Mouse (Mus musculus) myocyte (in vitro differentiated cells): ENCODE measurements around the gene Slc7a14. TPM values are rescaled to one million over a fixed set of nuclear protein-coding genes. Genes with fewer than 3 reads are reported as not detected.

Experiments used
- H3K27me3 ChIP-seq: one replicate; pipeline ENCODE4 v1.6.1; 2011; ENCODE audit not compliant: control insufficient read depth, insufficient read depth, insufficient read length
- H3K36me3 ChIP-seq: one replicate; pipeline ENCODE4 v1.6.1; 2011; ENCODE audit not compliant: control insufficient read depth, insufficient read depth
- H3K4me2 ChIP-seq: one replicate; pipeline ENCODE4 v1.6.1; 2011; ENCODE audit warnings: low read depth, control low read depth
- H3K4me3 ChIP-seq: one replicate; pipeline ENCODE4 v1.5.1; 2011; ENCODE audit warnings: mild to moderate bottlenecking, control low read depth, moderate library complexity
- H3K79me2 ChIP-seq: one replicate; pipeline ENCODE4 v1.6.1; 2011; ENCODE audit not compliant: control insufficient read depth, insufficient read depth
- H3ac ChIP-seq: one replicate; pipeline ENCODE4 v1.6.1; 2011; ENCODE audit not compliant: control insufficient read depth, insufficient read length
- CEBPB ChIP-seq: IDR thresholded peaks from 2 replicates; pipeline ENCODE4 v1.6.1; 2011; ENCODE audit warnings: mild to moderate bottlenecking, moderate library complexity; ENCODE audit not compliant: poor library complexity, insufficient read depth, severe bottlenecking
- E2F4 ChIP-seq: IDR thresholded peaks from one replicate; pipeline ENCODE4 v1.6.1; 2011; ENCODE audit warnings: mild to moderate bottlenecking, control low read depth, moderate library complexity; ENCODE audit not compliant: insufficient read depth
- MAX ChIP-seq: IDR thresholded peaks from one replicate; pipeline ENCODE4 v1.6.1; 2011; ENCODE audit warnings: low read depth, mild to moderate bottlenecking, control low read depth
- MYOD1 ChIP-seq, 3 experiments: IDR thresholded peaks; one replicate each; pipeline ENCODE4 v1.6.1; 2011; ENCODE audit warnings: control low read depth in 2 of 3, low read depth in 2 of 3, mild to moderate bottlenecking in 2 of 3, moderate library complexity in 1 of 3; ENCODE audit not compliant: insufficient read length in 2 of 3, control insufficient read depth in 1 of 3
- MYOG ChIP-seq, 3 experiments: IDR thresholded peaks; one replicate each; pipeline ENCODE4 v1.6.1; 2011; ENCODE audit warnings: control low read depth in 2 of 3, low read depth in 2 of 3, mild to moderate bottlenecking in 2 of 3; ENCODE audit not compliant: insufficient read length in 2 of 3, control insufficient read depth in 1 of 3, insufficient read depth in 1 of 3
- POLR2A ChIP-seq: IDR thresholded peaks from one replicate; pipeline ENCODE4 v1.6.1; 2011; ENCODE audit warnings: low read depth, mild to moderate bottlenecking, control low read depth, moderate library complexity; ENCODE audit not compliant: insufficient read length
- POLR2AphosphoS2 ChIP-seq: IDR thresholded peaks from one replicate; pipeline ENCODE4 v1.6.1; 2011; ENCODE audit warnings: low read depth, control low read depth; ENCODE audit not compliant: insufficient read length
- REST ChIP-seq: IDR thresholded peaks from one replicate; pipeline ENCODE4 v1.6.1; 2011; ENCODE audit warnings: mild to moderate bottlenecking, control low read depth, moderate library complexity; ENCODE audit not compliant: insufficient read depth, insufficient read length
- SRF ChIP-seq: IDR thresholded peaks from one replicate; pipeline ENCODE4 v1.6.1; 2011; ENCODE audit warnings: low read depth; ENCODE audit not compliant: control insufficient read depth, insufficient read length
- TCF12 ChIP-seq: IDR thresholded peaks from one replicate; pipeline ENCODE4 v1.6.1; 2011; ENCODE audit warnings: mild to moderate bottlenecking, control low read depth; ENCODE audit not compliant: poor library complexity, insufficient read depth, severe bottlenecking
- TCF3 ChIP-seq: IDR thresholded peaks from one replicate; pipeline ENCODE4 v1.6.1; 2011; ENCODE audit warnings: low read depth, control low read depth; ENCODE audit not compliant: insufficient read length
- USF1 ChIP-seq: IDR thresholded peaks from one replicate; pipeline ENCODE4 v1.6.1; 2011; ENCODE audit warnings: low read depth, mild to moderate bottlenecking, control low read depth, moderate library complexity
- polyA plus RNA-seq: library from polyadenylated mRNA; unstranded; fragments of >200 nt; fragmentation: generic; extraction: Trizol; gene quantifications from one replicate; pipeline ENCODE4 v1.2.1, GENCODE M21; 2012; ENCODE audit warnings: missing spikeins

Slc7a14 gene
- polyA plus RNA-seq, 1 experiment = not detected

DNA sequence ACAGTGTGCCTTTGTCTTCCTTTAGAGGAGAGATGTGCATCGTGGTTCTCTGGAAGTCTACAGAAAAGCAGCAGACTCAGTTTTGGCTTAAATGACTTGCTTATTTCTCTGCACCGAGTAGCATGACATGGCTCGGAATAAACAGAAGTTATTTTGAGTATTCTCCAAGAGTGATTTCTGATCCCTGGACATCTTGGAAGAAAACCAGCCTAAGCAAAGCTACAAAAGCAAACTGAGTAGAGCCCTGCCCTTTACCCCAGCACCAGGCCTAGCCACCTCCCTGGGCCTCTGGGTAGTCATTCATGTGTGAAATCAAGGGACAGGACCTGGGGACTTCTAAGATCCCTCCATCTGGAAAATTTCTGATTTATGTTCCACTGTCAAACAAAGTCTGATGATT lies 74.0 kb downstream of the Slc7a14 start:
- Histone ChIP-seq H3K27me3 (peaks cover 23% of the 10 kb centered on the region), H3K36me3 (no peaks in the 10 kb centered on the region), H3K4me2 (no peak overlapping the region), H3K79me2 (no peaks in the 10 kb centered on the region), H3K4me3 (no peak overlapping the region), H3ac (no peak overlapping the region)
- no peak for TF ChIP-seq POLR2AphosphoS2
- no peak for TF ChIP-seq TCF12
- no peak for TF ChIP-seq POLR2A
- no peak for TF ChIP-seq SRF
- no peak for TF ChIP-seq E2F4
- no peak for TF ChIP-seq TCF3
- TF ChIP-seq CEBPB = no peak
- TF ChIP-seq MYOD1 (IDR thresholded peaks at IDR 0.05; ENCODE audit: control insufficient read depth in 1 of 3, insufficient read length in 2 of 3, low read depth in 2 of 3) = no peak
- no peak for TF ChIP-seq MAX
- no peak for TF ChIP-seq USF1
- no peak for TF ChIP-seq REST
- no peak for TF ChIP-seq MYOG (IDR thresholded peaks at IDR 0.05; ENCODE audit: control insufficient read depth in 1 of 3, insufficient read depth in 1 of 3, insufficient read length in 2 of 3, low read depth in 2 of 3)

DNA sequence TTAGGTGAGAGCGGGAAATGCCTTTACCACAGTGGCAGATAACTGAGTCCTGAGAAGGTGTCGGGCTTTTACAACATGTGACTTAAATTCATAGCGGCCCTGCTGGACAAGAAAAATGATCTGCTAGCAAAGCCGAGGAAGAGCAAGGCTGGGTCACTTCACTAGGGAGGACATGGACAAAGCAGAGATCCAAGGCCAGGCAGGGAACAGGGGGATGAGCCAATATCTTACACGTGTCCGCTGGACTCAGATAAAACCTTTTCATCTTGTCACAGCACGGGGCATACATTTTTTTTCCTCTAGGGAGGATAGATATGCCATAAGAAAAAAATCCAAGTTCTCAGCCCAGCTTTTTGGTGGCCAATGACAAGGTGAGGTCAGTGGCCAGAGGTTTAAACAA lies 75.8 kb downstream of the Slc7a14 start:
- TF ChIP-seq CEBPB = no peak
- no peak for TF ChIP-seq TCF12
- TF ChIP-seq MAX = no peak
- no peak for TF ChIP-seq POLR2A
- no peak for TF ChIP-seq TCF3
- no peak for TF ChIP-seq E2F4
- Histone ChIP-seq H3K4me2 (no peak overlapping the region), H3K36me3 (no peaks in the 10 kb centered on the region), H3ac (no peak overlapping the region), H3K27me3 (peaks cover 34% of the 10 kb centered on the region), H3K79me2 (no peaks in the 10 kb centered on the region), H3K4me3 (no peak overlapping the region)

- H3K27me3 ChIP-seq = peaks cover 33% of the 10 kb centered on the region
Measured at GRCm38 (mm10) chr3:31233746-31234312, 76.3 kb downstream of the Slc7a14 start.

GRCm38 (mm10) chr3:31229281-31229680 lies 80.9 kb downstream of the Slc7a14 start:
- no peaks in the 10 kb centered on the region for H3K36me3 ChIP-seq
- no peak overlapping the region for H3K4me3 ChIP-seq
- no peak overlapping the region for H3ac ChIP-seq
- no peak overlapping the region for H3K4me2 ChIP-seq
- H3K79me2 ChIP-seq = no peaks in the 10 kb centered on the region
- H3K27me3 ChIP-seq = peaks cover 16% of the 10 kb centered on the region
- TF ChIP-seq MYOG (IDR thresholded peaks at IDR 0.05; ENCODE audit: control insufficient read depth in 1 of 3, insufficient read depth in 1 of 3, insufficient read length in 2 of 3, low read depth in 2 of 3) (no peak), TCF3 (no peak), REST (no peak), MYOD1 (IDR thresholded peaks at IDR 0.05; ENCODE audit: control insufficient read depth in 1 of 3, insufficient read length in 2 of 3, low read depth in 2 of 3) (no peak)

More at GRCm38 (mm10) chr3:31233746-31234312, 76.3 kb downstream of the Slc7a14 start:
- H3K79me2 ChIP-seq = no peaks in the 10 kb centered on the region
- H3K4me2 ChIP-seq = no peak overlapping the region
- H3K36me3 ChIP-seq = no peaks in the 10 kb centered on the region
- no peak overlapping the region for H3K4me3 ChIP-seq
- TF ChIP-seq USF1 (no peak), E2F4 (no peak), MYOG (IDR thresholded peaks at IDR 0.05; ENCODE audit: control insufficient read depth in 1 of 3, insufficient read depth in 1 of 3, insufficient read length in 2 of 3, low read depth in 2 of 3) (no peak), CEBPB (no peak), POLR2A (no peak), MYOD1 (IDR thresholded peaks at IDR 0.05; ENCODE audit: control insufficient read depth in 1 of 3, insufficient read length in 2 of 3, low read depth in 2 of 3) (no peak), TCF12 (no peak), POLR2AphosphoS2 (no peak), REST (no peak), TCF3 (no peak), MAX (no peak), SRF (no peak)
- H3ac ChIP-seq = no peak overlapping the region

DNA sequence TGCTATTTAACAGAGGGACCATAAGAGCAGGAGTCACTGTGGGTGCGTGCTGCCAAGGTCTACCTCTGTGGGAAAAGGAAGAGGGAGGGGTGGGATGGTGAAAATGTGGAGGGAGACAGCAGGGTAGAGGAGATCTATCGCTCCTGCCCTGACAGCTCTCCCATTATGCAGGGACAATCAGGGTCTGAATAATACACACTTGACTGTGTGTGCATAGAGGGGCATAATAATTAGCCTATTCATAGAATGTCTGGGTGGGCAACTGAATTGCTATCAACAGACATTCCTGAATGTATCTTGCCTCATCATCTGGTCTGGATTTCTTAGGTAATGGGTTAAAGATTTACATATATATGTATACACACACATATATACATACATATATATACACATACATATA lies 81.7 kb downstream of the Slc7a14 start:
- H3K4me2 ChIP-seq = no peak overlapping the region
- TF ChIP-seq POLR2AphosphoS2 (no peak), TCF12 (no peak), MAX (no peak), MYOD1 (IDR thresholded peaks at IDR 0.05; ENCODE audit: control insufficient read depth in 1 of 3, insufficient read length in 2 of 3, low read depth in 2 of 3) (no peak), MYOG (IDR thresholded peaks at IDR 0.05; ENCODE audit: control insufficient read depth in 1 of 3, insufficient read depth in 1 of 3, insufficient read length in 2 of 3, low read depth in 2 of 3) (no peak), E2F4 (no peak), CEBPB (no peak), POLR2A (no peak), SRF (no peak), TCF3 (no peak), USF1 (no peak), REST (no peak)
- no peaks in the 10 kb centered on the region for H3K36me3 ChIP-seq
- no peak overlapping the region for H3ac ChIP-seq
- H3K27me3 ChIP-seq = peaks cover 16% of the 10 kb centered on the region
- no peaks in the 10 kb centered on the region for H3K79me2 ChIP-seq
- H3K4me3 ChIP-seq = no peak overlapping the region
